Mouse (Mus musculus) kidney, postnatal 25 days (tissue): ENCODE measurements around the gene Nsg2.

Source experiments
- DNase-seq, 2 experiments: peaks; one replicate each; pipeline ENCODE4 v3.0.0; 2021; ENCODE audit warnings: mixed read lengths in 2 of 2

Nsg2 gene

DNA sequence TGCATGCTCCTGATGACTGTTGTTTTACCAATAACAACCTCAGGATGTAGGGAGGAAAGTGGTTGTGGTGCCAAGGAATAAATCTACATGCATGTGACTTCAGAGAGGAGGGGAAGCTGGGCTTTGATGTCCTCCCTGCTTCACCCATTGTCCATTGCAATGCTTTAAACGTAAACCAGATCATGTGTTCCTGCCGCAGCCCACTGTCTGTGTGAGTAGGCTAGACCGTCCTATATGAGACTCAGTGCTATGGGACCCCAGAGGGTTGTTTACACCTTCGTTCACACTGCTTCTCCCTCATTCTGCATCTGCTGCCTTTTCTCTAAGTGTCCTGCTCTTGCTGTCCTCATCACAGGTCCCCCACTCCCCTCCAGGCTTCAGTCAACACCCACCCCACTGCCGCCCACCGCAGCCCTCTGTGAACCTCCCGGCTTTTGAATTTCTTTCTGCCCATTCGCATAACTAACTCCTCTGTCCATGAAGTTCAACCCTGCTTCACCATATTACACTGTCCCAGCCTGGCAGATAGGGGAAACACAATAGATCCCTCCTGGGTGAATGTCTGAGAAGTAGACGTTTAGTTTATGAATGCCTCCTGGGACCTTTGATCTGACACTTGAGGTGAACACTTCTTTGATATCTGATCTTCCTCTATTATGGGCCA is 87.6 kb downstream of the Nsg2 start:
- no peak for DNase-seq

DNA sequence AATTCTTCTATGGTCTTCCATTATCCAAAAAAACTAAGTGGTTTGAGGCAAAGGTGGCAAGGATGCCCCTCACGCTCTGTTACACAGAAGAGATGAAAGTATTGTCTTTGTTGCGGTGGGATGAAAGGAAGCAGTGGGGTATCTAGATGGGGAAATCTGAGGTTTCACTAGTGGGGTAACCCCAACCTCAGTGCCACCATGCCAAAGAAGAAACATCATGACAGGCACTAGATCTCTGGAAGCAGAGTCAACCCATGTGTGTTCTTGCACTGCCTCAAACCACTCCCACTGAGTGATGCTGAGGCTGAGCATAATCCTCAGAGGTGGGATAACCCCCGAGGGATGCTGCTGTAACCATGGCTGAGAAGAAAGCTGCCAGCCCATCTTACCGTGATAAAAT is 95.5 kb downstream of the Nsg2 start:
- DNase-seq = no peak

DNA sequence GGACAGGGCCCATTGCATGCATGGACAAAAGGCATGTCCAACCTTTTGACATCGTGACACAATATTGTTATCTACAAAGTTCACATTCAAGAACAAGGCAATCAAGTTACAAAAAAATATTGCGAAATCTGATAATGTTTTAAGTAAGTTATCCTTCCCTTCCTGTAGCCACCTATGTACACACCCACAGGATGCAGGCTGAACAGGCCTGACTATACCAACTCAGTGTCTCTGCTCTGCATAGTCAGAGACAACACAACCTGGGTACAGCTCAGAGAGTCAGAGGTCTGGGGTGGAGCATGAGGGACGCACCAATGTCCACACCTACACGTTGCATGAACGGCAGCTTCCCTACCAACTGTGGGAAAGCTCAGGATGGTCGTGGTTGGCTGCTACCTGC is 96.1 kb downstream of the Nsg2 start:
- no peak for DNase-seq

DNA sequence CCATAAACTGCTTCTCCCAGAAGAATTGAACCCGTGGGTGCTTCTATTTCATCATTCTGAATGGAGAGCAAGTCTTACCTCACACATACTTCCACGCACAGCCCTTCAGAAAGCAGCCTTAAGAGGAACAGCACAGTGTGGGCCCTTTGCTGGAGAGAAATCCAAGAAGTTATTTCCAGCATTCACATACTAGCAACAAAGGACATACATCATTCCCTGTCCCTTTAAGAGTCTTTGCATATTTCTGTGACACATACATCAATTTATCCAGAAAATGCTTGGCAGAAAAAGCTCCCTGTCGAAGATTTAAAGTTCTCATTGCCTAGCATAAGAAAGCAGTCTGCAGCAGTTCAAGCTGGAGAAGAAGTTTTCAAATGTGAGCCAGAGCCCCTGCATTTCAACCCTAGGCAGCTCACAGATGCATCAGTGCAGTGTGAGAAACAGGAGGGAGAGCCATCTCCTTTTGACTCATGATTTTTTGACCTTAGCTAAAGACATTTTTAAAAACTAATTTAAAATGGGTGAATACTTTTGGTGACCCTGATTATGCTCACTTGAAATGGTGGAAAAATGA is 100.9 kb downstream of the Nsg2 start:
- no peak for DNase-seq

DNA sequence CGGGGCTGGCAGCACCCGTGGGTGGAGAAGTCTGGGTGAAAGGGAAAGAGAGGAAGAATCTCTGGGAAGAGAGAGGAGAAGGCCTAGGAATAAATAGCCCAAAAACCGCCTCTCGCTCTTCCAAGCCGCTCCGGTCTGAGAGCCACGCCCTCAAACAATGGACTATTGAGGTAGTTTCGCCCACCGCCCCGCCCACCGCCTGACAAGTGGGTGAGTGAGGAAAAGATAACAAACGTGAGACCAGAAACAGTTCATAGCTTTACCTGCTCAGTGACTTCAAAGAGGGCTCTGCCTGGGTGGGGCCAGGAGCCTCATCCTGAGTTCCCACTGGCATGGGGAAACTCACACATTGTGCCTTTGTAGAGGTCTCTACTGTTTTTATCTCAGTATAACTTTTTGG is 102.7 kb downstream of the Nsg2 start:
- DNase-seq = no peak

DNA sequence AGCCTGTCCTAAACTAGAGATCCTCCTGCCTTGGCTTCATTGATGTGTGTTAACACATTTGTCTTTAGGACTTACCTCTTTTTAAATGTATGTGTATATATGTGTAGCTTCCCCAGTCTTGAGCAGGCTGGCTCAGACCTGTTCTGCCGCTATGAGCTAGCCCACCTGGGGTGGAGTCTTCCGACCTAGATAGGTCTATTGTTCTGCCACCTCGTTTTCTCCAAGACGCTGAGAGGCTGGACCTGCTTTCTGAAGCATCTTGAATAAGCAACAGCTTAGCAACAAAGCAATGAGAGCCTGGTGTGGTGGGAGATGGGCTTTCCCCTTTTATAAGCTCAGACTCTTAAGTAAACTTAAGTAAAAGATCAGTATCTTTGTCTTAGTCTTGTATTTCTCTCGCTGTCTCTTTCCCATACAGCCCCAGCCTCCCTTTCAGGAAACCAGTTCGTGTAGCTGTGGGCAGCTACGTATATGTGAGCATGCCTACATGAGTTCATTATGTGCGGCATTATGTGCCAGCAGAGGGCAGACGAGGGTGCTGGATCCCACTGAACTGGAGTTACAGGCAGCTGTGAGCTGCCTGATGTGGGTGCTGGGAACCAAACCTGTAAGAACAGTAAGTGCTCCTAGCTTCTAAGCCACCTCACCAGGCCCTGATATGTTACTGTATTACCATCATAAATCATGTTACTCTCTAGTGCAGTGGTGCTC is 104.3 kb downstream of the Nsg2 start:
- DNase-seq = no peak

DNA sequence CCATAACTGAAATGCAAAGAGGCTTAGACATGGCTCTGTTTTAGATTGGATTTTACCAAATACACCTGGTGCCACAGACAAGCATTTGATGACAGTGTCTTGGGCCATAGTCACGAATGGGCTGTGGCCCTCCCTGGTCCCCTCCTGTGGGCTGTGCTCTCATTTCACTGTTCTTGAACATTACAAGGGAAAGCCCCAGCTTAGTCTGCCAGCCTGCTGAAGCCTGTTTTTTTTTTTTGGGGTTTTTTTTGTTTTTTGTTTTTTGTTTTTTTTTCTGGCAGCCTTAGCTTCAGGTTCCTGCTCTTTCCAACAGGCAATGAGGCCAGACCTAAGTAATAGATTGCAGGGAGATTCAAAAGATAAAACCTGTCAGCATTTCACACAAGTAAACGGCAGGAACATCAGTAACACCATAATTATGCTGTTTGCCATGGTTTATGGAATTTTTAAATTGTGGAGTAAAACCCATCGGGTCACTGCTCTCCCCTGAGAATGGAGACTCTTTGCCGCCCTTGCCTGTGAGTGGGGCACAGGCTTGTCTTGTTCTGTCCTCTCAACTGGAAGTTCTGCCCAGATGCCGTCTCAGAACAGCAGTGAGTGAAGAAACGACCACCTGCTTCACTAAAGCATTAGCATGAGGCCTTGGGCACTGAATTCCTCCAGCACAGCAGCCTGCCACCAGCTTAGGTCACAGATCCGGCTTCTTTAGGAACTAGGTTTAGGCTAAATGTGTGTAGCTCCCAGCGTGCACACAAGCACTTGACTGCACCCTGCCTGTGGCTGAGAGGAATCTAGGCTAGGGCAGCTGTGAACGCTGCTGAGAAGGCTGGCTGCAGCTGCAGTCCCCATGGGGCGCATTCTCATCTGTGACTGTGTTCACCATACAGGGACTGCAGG is 105.7 kb downstream of the Nsg2 start:
- peak in 1 of 2 experiments; percentile 39 for DNase-seq

DNA sequence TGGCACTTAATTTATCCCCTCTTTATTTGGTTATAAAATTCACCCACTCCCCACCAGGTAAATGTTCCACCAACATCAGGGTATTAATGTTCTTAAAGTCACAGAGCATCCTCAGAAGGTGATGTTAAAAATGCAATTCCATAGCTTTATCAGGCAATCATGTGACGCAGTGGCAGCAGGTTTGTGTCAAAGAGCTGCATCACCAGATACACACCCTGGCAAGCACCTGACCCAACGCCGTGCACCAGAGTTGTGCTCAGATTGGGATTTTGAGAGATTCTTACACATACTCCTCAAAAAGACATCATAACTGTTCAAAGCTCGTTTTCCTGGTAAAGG is 106.4 kb downstream of the Nsg2 start:
- DNase-seq = no peak

DNA sequence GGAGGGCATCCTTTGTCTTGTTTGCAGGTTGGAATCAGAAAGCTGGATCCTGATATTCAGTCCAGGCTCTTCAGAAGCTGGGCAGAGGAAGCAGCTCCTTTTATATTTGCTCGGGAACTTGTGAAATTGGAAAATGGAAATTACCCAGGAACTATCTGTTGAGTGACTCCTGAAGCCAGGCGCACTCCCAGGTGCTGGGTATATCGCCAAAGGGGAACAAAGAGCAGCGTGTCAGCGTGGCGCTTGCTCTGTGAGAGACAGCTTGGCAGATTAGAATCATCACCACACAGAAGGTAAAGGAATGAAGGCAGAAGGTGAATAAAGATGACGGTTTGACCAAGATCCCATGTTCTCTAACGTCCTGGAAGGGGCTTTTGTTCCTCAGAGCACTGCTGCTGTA is 108.2 kb downstream of the Nsg2 start:
- no peak for DNase-seq
